Mouse (Mus musculus) erythroblast, embryonic 14.5 days (primary cell): ENCODE data around the gene Nectin2.

Experiments
- GATA1 ChIP-seq: IDR thresholded peaks from 2 replicates; pipeline ENCODE4 v1.6.1; 2012; ENCODE audit warnings: low read length, inconsistent platforms, mixed read lengths
- TAL1 ChIP-seq: IDR thresholded peaks from 3 replicates; pipeline ENCODE4 v1.6.1; 2012; ENCODE audit warnings: low read length, inconsistent platforms, mixed read lengths

DNA sequence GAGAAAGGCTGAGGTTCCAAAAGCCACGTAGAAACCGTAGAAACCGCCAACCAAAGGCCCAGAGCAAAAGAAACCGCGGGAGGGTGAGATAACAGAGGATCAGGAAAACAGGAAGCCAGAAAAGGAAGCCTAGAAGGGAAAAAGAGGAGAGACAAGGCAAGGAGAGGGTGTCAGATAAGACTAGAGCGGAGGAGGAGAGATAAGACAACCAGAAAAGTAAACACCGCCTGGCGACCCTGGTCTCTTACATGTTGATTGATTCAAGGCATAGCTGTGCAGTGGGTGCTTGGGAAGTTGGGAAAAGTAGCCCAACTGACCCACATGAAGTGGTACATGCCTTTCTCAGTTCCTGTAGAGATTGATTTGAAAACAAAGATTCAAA lies 55.1 kb downstream of the Nectin2 start:
- TF ChIP-seq GATA1 (no peak), TAL1 (no peak)
